Mouse (Mus musculus): ENCODE results near the gene Hoxa7. TPM values are rescaled to one million over a fixed set of nuclear protein-coding genes. Genes with fewer than 3 reads are reported as not detected.

Gene Hoxa7
- not detected in 2 replicates for total RNA-seq (2012; rRNA removed)
- under 1 TPM in 1 of 2 experiments, not detected in 1; 0.17 TPM for polyA plus RNA-seq (2012; ENCODE audit: insufficient read depth in 1 of 2, insufficient read length in 2 of 2, low read depth in 1 of 2, low replicate concordance in 2 of 2, missing spikeins in 1 of 2)

DNA sequence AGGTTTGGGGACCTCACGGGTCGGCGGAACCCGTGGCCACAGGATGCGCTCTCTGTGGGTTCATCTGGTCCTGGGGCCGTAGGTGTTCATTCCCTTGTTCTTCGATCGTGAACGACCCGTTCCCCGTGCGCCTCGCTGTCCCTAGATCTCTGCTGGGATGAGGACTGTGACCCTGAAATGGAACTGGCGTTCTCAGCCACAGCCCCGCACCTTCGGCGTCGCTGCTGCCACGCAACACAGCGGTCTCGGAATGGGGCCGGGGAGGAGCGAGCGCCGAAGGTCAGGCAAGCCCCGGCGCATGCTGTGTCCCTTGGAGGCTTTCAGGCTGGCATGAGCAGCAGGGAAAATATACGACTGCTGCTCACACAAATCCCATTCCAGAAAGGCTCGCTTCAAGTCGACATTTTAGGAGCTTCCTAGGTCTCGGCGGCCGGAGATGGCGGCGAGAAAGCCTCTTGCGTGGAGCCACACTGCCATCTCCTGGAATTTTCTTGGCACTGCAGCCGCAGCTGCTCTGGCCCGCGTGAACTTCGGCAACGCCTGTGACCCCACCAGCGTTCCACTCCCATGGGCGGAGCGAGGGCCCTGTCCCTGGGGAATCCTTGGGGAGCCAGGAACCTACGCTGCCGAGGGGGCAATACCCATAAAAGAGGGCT is at the start of gene Hoxa7:
Gene Hoxa7 (minus strand): TSS at position 518 of the 656 bp plus-strand sequence.
- H3K9me3 ChIP-seq (replicated peaks; ENCODE audit: insufficient read depth, low read length) = no peaks in the 10 kb centered on the region
- no peaks in the 10 kb centered on the region for H3K4me1 ChIP-seq (ENCODE audit: control insufficient read depth in 1 of 2, insufficient read depth in 2 of 2, low read length in 2 of 2)
- TF ChIP-seq RAD21 (IDR thresholded peaks at IDR 0.05; ENCODE audit: low read depth, low read length) = peak; percentile 91
- peak; percentile 77 for TF ChIP-seq SMC3 (IDR thresholded peaks at IDR 0.05; ENCODE audit: low read depth, low read length)
- TF ChIP-seq CTCF (IDR thresholded peaks at IDR 0.05 in 2 of 3, conservative IDR thresholded peaks at IDR 0.05 in 1 of 3; ENCODE audit: control insufficient read depth in 1 of 3, insufficient read depth in 1 of 3, low read depth in 2 of 3, low read length in 3 of 3, poor library complexity in 1 of 3, severe bottlenecking in 1 of 3) = peak; percentile 81 to 89 (median 86)
- no peak for TF ChIP-seq ZKSCAN1 (IDR thresholded peaks at IDR 0.05; ENCODE audit: low read depth, low read length)
- peak; percentile 87 for TF ChIP-seq ZC3H11A (IDR thresholded peaks at IDR 0.05; ENCODE audit: low read depth, low read length)
- TF ChIP-seq TAL1 (IDR thresholded peaks at IDR 0.05; ENCODE audit: low read length) = no peak
- peak; percentile 32; the same call in 1 of the 2 replicates for TF ChIP-seq SIN3A (IDR thresholded peaks at IDR 0.05; ENCODE audit: low read length)
- no peaks in the 10 kb centered on the region for H3K27me3 ChIP-seq (ENCODE audit: control insufficient read depth in 1 of 2, insufficient read depth in 2 of 2, low read length in 2 of 2)
- H3K36me3 ChIP-seq (ENCODE audit: control insufficient read depth in 1 of 2, insufficient read depth in 2 of 2, low read length in 2 of 2) = no peaks in the 10 kb centered on the region
- H3K79me2 ChIP-seq (ENCODE audit: control insufficient read depth, insufficient read depth, low read length, poor library complexity) = no peaks in the 10 kb centered on the region
- peak; percentile 81 for DNase-seq (ENCODE audit: low read depth, low spot score)
- H3K9ac ChIP-seq (ENCODE audit: control insufficient read depth, low read depth, low read length, poor library complexity, severe bottlenecking) = peak within 1 kb of the TSS; percentile 72
- peak within 1 kb of the TSS; percentile 74 to 79 for H3K4me3 ChIP-seq (ENCODE audit: control insufficient read depth in 1 of 2, insufficient read depth in 1 of 2, low read depth in 2 of 2, low read length in 2 of 2)
- H3K27ac ChIP-seq (ENCODE audit: control insufficient read depth, low read depth, low read length) = no peak within 1 kb of the TSS

GRCm38 (mm10) chr6:52270494-52271480 is 49.1 kb upstream of the Hoxa7 start:
- Histone ChIP-seq H3K79me2 (ENCODE audit: control insufficient read depth, insufficient read depth, low read length, poor library complexity) (no peaks in the 10 kb centered on the region), H3K9me3 (replicated peaks; ENCODE audit: insufficient read depth, low read length) (no peaks in the 10 kb centered on the region), H3K4me3 (ENCODE audit: control insufficient read depth in 1 of 2, insufficient read depth in 1 of 2, low read depth in 2 of 2, low read length in 2 of 2) (no peak overlapping the region), H3K27ac (ENCODE audit: control insufficient read depth, low read depth, low read length) (no peak overlapping the region), H3K9ac (ENCODE audit: control insufficient read depth, low read depth, low read length, poor library complexity, severe bottlenecking) (no peak overlapping the region), H3K27me3 (ENCODE audit: control insufficient read depth in 1 of 2, insufficient read depth in 2 of 2, low read length in 2 of 2) (no peaks in the 10 kb centered on the region), H3K36me3 (ENCODE audit: control insufficient read depth in 1 of 2, insufficient read depth in 2 of 2, low read length in 2 of 2) (no peaks in the 10 kb centered on the region), H3K4me1 (ENCODE audit: control insufficient read depth in 1 of 2, insufficient read depth in 2 of 2, low read length in 2 of 2) (no peaks in the 10 kb centered on the region)
- DNase-seq (ENCODE audit: low read depth, low spot score) = no peak
- peak in 2 of 3 experiments; percentile 16 to 21; a peak in 2 of 6 replicates for TF ChIP-seq CTCF (IDR thresholded peaks at IDR 0.05 in 2 of 3, conservative IDR thresholded peaks at IDR 0.05 in 1 of 3; ENCODE audit: control insufficient read depth in 1 of 3, insufficient read depth in 1 of 3, low read depth in 2 of 3, low read length in 3 of 3, poor library complexity in 1 of 3, severe bottlenecking in 1 of 3)
- peak; percentile 43; the same call in 1 of the 2 replicates for TF ChIP-seq SMC3 (IDR thresholded peaks at IDR 0.05; ENCODE audit: low read depth, low read length)
- TF ChIP-seq RAD21 (IDR thresholded peaks at IDR 0.05; ENCODE audit: low read depth, low read length) = peak; percentile 21
- TF ChIP-seq GABPA (IDR thresholded peaks at IDR 0.05; ENCODE audit: low read depth, low read length) = no peak

GRCm38 (mm10) chr6:52268756-52269155 is 47.1 kb upstream of the Hoxa7 start:
- H3K27me3 ChIP-seq (ENCODE audit: control insufficient read depth in 1 of 2, insufficient read depth in 2 of 2, low read length in 2 of 2) = no peaks in the 10 kb centered on the region
- H3K9me3 ChIP-seq (replicated peaks; ENCODE audit: insufficient read depth, low read length) = no peaks in the 10 kb centered on the region
- no peak overlapping the region for H3K27ac ChIP-seq (ENCODE audit: control insufficient read depth, low read depth, low read length)
- H3K4me3 ChIP-seq (ENCODE audit: control insufficient read depth in 1 of 2, insufficient read depth in 1 of 2, low read depth in 2 of 2, low read length in 2 of 2) = no peak overlapping the region
- DNase-seq (ENCODE audit: low read depth, low spot score) = no peak
- no peaks in the 10 kb centered on the region for H3K4me1 ChIP-seq (ENCODE audit: control insufficient read depth in 1 of 2, insufficient read depth in 2 of 2, low read length in 2 of 2)
- H3K9ac ChIP-seq (ENCODE audit: control insufficient read depth, low read depth, low read length, poor library complexity, severe bottlenecking) = no peak overlapping the region
- no peaks in the 10 kb centered on the region for H3K79me2 ChIP-seq (ENCODE audit: control insufficient read depth, insufficient read depth, low read length, poor library complexity)
- no peak for TF ChIP-seq MXI1 (IDR thresholded peaks at IDR 0.05; ENCODE audit: low read depth, low read length)
- no peak for TF ChIP-seq TAL1 (IDR thresholded peaks at IDR 0.05; ENCODE audit: low read length)
- no peak for TF ChIP-seq SMC3 (IDR thresholded peaks at IDR 0.05; ENCODE audit: low read depth, low read length)
- no peak for TF ChIP-seq CHD2 (IDR thresholded peaks at IDR 0.05; ENCODE audit: low read length)
- no peak for TF ChIP-seq TBP (IDR thresholded peaks at IDR 0.05; ENCODE audit: low read depth, low read length)
- no peak for TF ChIP-seq SIN3A (IDR thresholded peaks at IDR 0.05; ENCODE audit: low read length)
- no peak for TF ChIP-seq GATA1 (IDR thresholded peaks at IDR 0.05; ENCODE audit: low read depth, low read length)
- TF ChIP-seq MEF2A (IDR thresholded peaks at IDR 0.05; ENCODE audit: extremely low read depth, insufficient replicate concordance, low read depth, low read length, poor library complexity, severe bottlenecking) = no peak
- no peak for TF ChIP-seq ZC3H11A (IDR thresholded peaks at IDR 0.05; ENCODE audit: low read depth, low read length)
- no peak for TF ChIP-seq RAD21 (IDR thresholded peaks at IDR 0.05; ENCODE audit: low read depth, low read length)
- no peak for TF ChIP-seq MAX (IDR thresholded peaks at IDR 0.05; ENCODE audit: low read length)
- TF ChIP-seq NRF1 (IDR thresholded peaks at IDR 0.05; ENCODE audit: insufficient read depth, low read depth, low read length, poor library complexity, severe bottlenecking) = no peak
- no peaks in the 10 kb centered on the region for H3K36me3 ChIP-seq (ENCODE audit: control insufficient read depth in 1 of 2, insufficient read depth in 2 of 2, low read length in 2 of 2)
